Mouse (Mus musculus): ENCODE measurements at regions not wholly inside any gene's neighbourhood (a gene's known extent, or its start where the extent isn't known, plus 50 kb on each side); places are given as distances from the start of the nearest gene placed in this dataset.

DNA sequence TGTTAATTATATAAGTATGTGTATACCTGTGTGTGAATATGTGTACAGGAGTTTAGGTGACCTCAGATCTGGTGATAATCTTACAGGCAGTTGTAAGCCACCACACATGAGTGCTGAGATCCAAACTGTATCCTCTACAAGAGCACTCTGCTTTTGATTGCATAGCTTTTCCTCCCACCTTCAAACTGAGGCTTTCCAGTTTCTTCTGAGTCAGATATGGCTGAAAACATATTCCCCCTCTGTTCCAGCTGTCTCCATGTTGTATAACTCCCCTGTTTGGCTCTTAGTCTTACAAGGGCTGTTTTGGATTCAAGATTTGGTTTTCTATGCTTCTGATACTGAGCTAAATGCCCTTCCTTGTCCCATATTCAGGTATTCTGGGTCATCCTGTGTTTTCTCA, 232.7 kb downstream of the Sis start:
- no peaks in the 10 kb centered on the region for H3K36me3 ChIP-seq
- H3K9ac ChIP-seq (replicated peaks), result no peak overlapping the region
- H3K4me3 ChIP-seq, result no peak overlapping the region
- no peak for ATAC-seq (replicated peaks)
- H3K27me3 ChIP-seq, result no peaks in the 10 kb centered on the region
- H3K9me3 ChIP-seq, result no peaks in the 10 kb centered on the region
- H3K4me2 ChIP-seq (replicated peaks), result no peak overlapping the region
- H3K27ac ChIP-seq (replicated peaks), result no peak overlapping the region
- H3K4me1 ChIP-seq, result no peaks in the 10 kb centered on the region

DNA sequence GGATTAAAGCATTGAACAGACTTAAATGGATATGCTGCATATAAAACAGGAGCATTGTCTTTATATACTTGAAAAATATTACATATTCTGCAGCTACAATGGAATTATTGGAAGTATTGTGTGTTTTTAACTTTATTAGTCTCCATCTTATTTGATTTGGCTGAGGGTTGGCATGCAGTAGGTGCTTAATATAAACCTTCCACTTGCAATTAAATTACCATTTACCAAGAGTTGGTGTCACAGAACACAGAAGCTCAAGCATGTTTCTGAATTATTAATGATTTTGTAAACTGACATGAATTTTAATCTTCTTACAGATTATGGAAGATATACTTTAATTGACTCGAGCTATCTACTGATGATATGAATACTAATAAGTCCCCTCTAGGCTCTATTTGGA, 240.3 kb downstream of the Sis start:
- Histone ChIP-seq H3K36me3 (no peaks in the 10 kb centered on the region), H3K9me3 (no peaks in the 10 kb centered on the region), H3K9ac (replicated peaks) (no peak overlapping the region), H3K27ac (replicated peaks) (no peak overlapping the region), H3K27me3 (no peaks in the 10 kb centered on the region), H3K4me2 (replicated peaks) (no peak overlapping the region), H3K4me1 (no peaks in the 10 kb centered on the region), H3K4me3 (no peak overlapping the region)
- WGBS, result 59% methylated on average over 1 of the region's 1 CpGs
- ATAC-seq (replicated peaks), result no peak

DNA sequence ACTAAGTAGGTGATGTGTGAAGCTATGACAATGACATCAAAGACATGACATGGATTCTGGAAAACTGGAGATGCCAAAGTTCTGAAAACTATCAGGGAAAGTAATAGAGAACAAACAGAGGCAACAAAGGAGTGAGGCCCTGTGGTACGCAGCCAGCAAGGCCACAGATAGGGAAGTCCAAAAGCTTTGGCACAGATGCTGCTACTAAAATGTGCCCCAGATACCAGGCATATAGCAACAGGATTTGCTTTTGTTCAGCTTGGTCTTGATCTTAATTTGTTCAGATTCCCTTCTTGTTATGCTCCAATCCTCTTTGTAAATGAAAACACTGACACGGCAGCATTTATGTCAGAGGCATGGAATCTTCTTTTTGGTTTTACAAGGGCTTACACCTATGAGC, 253.9 kb downstream of the Sis start:
- Histone ChIP-seq H3K4me1 (no peaks in the 10 kb centered on the region), H3K9me3 (no peaks in the 10 kb centered on the region), H3K36me3 (no peaks in the 10 kb centered on the region), H3K4me3 (no peak overlapping the region), H3K27me3 (no peaks in the 10 kb centered on the region), H3K4me2 (replicated peaks) (no peak overlapping the region), H3K27ac (replicated peaks) (no peak overlapping the region), H3K9ac (replicated peaks) (no peak overlapping the region)
- WGBS, result 50% methylated on average over 2 of the region's 2 CpGs
- no peak for ATAC-seq (replicated peaks)

DNA sequence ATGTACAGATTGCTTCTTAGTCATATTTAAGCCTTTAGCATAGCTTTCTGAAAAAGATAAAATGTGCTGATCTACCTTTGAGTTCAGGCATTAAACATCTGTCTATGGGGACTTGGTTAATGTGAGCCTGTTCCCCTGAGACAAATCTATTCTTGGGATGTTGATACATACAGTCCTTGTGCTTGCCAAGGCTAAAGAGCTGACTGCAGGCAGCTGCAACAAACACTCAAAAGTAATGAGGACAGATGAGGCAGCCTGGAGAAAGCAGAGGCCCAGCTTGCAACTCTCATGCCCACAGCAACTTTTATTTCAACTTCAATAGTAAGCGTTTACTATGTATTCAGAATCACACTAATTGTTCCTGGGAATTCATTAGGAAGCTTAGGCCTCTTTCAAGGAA, 281.7 kb downstream of the Sis start:
- Histone ChIP-seq H3K9ac (replicated peaks) (no peak overlapping the region), H3K36me3 (no peaks in the 10 kb centered on the region), H3K4me1 (no peaks in the 10 kb centered on the region), H3K4me3 (no peak overlapping the region), H3K4me2 (replicated peaks) (no peak overlapping the region), H3K27me3 (no peaks in the 10 kb centered on the region), H3K27ac (replicated peaks) (no peak overlapping the region), H3K9me3 (no peaks in the 10 kb centered on the region)
- 26% methylated on average over 1 of the region's 1 CpGs for WGBS
- peak; percentile 51; the same call in 1 of the 2 replicates for ATAC-seq (replicated peaks)

DNA sequence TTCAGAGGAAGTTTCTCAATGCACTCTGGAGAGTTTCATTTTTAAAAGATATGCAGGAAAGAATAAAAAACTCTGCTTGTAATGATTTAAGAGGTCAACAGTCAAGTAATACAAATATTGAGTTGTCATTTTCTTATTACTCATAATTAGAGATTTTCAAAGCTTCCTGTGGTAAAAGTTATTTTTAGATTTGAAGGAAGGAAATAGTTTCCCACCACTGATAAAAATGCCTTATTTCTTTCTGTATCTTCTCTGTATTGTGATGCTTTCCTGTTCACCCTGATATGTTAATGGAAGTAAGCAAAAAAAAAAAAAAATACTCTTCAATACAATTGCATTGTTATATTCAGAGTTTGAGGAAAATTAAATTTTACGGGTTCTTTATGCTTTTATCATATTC, 308.5 kb downstream of the Sis start:
- no peaks in the 10 kb centered on the region for H3K27me3 ChIP-seq
- no peak for ATAC-seq (replicated peaks)
- H3K9me3 ChIP-seq, result no peaks in the 10 kb centered on the region
- no peak overlapping the region for H3K27ac ChIP-seq (replicated peaks)
- H3K36me3 ChIP-seq, result no peaks in the 10 kb centered on the region
- H3K4me1 ChIP-seq, result no peaks in the 10 kb centered on the region
- no peak overlapping the region for H3K4me3 ChIP-seq
- H3K4me2 ChIP-seq (replicated peaks), result no peak overlapping the region
- 58% methylated on average over 1 of the region's 1 CpGs for WGBS
- H3K9ac ChIP-seq (replicated peaks), result no peak overlapping the region

DNA sequence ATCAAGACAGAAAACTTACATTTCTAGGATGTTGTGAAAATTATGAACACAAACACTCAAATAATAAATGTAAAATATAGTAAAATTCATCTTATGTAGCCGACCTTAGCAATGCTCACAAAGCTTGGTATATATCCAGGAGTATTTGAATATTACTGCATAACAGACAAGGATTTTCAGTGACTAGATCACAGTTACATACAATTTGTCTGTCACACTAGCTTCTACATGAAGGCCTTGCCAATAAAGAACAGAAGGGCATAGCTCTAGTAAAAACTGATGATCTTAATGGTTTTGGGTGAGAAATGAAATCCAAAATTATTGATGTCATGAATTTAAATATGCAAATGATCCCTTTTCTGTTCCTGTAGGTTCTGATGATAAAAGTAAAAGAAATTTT, 337.6 kb downstream of the Sis start:
- H3K9me3 ChIP-seq, result no peaks in the 10 kb centered on the region
- peak; percentile 83 for ATAC-seq (replicated peaks)
- H3K4me1 ChIP-seq, result no peaks in the 10 kb centered on the region
- no peaks in the 10 kb centered on the region for H3K27me3 ChIP-seq
- 72% methylated on average over 1 of the region's 1 CpGs for WGBS
- no peak overlapping the region for H3K4me3 ChIP-seq
- H3K4me2 ChIP-seq (replicated peaks), result no peak overlapping the region
- H3K27ac ChIP-seq (replicated peaks), result no peak overlapping the region
- H3K36me3 ChIP-seq, result no peaks in the 10 kb centered on the region
- no peak overlapping the region for H3K9ac ChIP-seq (replicated peaks)

DNA sequence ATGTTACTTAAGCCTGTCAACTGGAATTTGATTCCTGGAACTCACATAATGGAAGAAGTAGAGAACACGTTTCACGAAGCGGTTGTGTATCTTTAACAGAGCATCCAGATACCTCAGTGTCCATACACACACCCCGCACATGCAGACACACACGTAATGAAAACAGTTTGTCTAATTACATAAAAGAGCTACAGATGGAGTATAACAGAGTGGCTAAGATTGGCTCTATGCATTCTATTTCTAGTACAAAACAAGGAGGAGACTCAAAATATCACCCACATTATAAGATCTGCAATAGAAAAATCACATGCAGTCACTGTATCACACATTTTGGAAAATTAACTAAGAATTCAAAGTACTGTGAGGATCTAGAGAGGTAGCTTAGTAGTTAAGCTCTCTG, 346.9 kb downstream of the Sis start:
- no peak for ATAC-seq (replicated peaks)
- H3K36me3 ChIP-seq, result no peaks in the 10 kb centered on the region
- no peaks in the 10 kb centered on the region for H3K9me3 ChIP-seq
- H3K4me3 ChIP-seq, result no peak overlapping the region
- H3K4me2 ChIP-seq (replicated peaks), result no peak overlapping the region
- no peak overlapping the region for H3K9ac ChIP-seq (replicated peaks)
- H3K27ac ChIP-seq (replicated peaks), result no peak overlapping the region
- WGBS, result 85% methylated on average over 5 of the region's 5 CpGs
- no peaks in the 10 kb centered on the region for H3K27me3 ChIP-seq
- no peaks in the 10 kb centered on the region for H3K4me1 ChIP-seq

DNA sequence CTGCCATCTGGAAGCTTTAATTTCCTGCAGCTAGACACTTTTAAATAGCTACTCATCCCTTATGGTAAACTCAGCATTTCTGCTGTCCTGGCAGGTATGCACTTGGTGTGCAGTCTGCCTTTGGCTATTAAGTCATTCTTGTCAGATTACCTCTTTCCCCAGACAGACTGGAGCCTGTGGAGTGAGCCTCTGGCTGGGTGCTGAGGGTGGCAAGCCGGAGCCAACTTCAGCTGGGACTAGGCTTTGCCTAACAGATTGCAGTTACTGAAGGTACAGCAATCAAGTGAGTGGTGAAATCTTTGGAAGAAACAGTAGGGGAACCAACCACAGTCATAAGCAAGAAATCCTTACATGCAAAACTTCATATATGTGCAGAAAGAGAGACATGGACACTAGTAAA, 347.8 kb downstream of the Sis start:
- WGBS, result 71% methylated on average over 1 of the region's 1 CpGs
- Histone ChIP-seq H3K27ac (replicated peaks) (no peak overlapping the region), H3K4me1 (no peaks in the 10 kb centered on the region), H3K9me3 (no peaks in the 10 kb centered on the region), H3K9ac (replicated peaks) (no peak overlapping the region), H3K27me3 (no peaks in the 10 kb centered on the region), H3K36me3 (no peaks in the 10 kb centered on the region), H3K4me2 (replicated peaks) (no peak overlapping the region), H3K4me3 (no peak overlapping the region)
- no peak for ATAC-seq (replicated peaks)

DNA sequence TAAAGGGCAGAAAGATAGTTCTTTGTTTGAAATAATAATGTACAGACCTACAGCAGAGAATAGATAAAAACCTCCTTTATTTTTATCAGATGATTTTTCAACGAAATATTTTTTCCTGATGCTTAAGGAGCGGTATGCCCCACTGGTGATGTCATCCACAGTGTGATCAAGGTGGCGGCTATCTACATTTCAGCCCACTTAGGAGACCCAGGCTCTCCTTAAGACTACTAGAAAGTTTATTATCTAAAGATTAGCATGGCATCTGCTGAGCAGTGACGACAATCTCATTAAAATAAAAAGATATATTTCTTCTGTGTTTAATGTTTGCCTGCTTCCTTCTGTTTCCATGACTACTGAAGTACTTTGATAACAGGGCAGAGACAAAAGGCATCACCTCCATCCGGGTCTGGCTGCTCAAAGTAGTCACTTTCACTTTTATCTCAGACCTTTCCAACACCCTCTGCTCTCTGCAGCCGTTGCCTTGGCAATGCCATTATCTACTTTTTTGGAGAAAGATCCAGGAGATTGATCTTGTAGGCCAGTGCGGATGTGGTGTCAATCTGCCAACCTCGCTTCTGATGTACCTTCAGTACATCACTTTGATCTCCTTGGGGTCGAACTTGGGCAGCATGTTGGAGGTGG, 363.8 kb downstream of the Sis start:
- Histone ChIP-seq H3K27me3 (no peaks in the 10 kb centered on the region), H3K4me1 (no peaks in the 10 kb centered on the region), H3K9ac (replicated peaks) (no peak overlapping the region), H3K4me3 (no peak overlapping the region), H3K36me3 (no peaks in the 10 kb centered on the region), H3K4me2 (replicated peaks) (no peak overlapping the region), H3K27ac (replicated peaks) (no peak overlapping the region), H3K9me3 (no peaks in the 10 kb centered on the region)
- ATAC-seq (replicated peaks), result 0 out of 2 replicates have a peak, but pooled peaks have one; percentile 16
- WGBS, result 76% methylated on average over 9 of the region's 9 CpGs

Data from forebrain, embryonic 15.5 days (tissue).